Mouse (Mus musculus) E14TG2a.4 (cell line): ENCODE measurements at regions not wholly inside any gene's neighbourhood (a gene's known extent, or its start where the extent isn't known, plus 50 kb on each side); places are given as distances from the start of the nearest gene placed in this dataset.
A peak's percentile ranks its signal among the peaks of the same experiment; 100 is the strongest.

Source experiments
- CTCF ChIP-seq: conservative IDR thresholded peaks from 2 replicates; pipeline ENCODE4 v1.5.1; 2014; ENCODE audit warnings: low read length
- NANOG ChIP-seq: IDR thresholded peaks from 2 replicates; pipeline ENCODE4 v1.6.1; 2014; ENCODE audit warnings: borderline replicate concordance, low read length, mixed read lengths
- POU5F1 ChIP-seq: IDR thresholded peaks from 2 replicates; pipeline ENCODE4 v1.6.1; 2014; ENCODE audit warnings: low read length, borderline replicate concordance

DNA sequence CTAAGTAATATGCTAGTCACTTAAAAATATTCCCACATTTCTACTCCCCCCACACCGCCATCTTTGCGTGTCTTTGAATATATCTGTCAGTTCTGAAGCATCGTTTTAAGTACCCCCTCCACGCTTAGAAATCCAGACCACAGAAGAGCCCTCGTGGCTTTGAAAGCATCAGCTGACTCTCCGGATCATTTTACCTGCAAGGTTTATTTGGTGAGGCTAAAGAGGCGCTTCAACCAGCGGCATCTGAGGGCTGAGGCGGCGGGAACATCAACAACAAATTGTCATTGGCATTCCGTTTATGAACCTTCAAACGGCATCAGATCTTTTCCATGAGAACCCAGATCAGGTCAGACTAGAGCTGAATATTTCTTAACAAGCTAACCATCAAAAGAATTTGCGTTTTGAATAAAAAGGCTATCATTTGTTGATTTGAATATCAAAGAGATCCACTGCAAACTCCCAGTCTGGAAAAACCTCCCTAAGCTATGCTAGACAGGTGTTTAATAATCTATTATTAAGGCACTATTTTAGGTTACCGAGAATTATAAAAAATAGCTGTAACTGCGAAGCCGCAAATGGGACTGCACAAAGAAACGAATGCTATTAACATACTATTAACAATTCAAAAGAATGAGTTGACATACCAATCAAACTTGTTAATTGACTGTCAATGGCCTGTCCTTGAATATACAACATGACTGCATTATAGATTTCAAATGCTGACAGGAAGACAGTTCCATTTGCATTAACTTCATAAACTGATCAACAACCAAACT, 210.9 kb upstream of the Zfp770 start:
- TF ChIP-seq CTCF (no peak), NANOG (peak; percentile 52; the same call in 1 of the 2 replicates), POU5F1 (no peak)
